Mouse (Mus musculus): Measurements from ENCODE around the gene Slc7a11. TPM values are rescaled to one million over a fixed set of nuclear protein-coding genes. Genes with fewer than 3 reads are reported as not detected.

Gene Slc7a11
- polyA plus RNA-seq, 1 experiment from 2014 or later: 2.7 TPM

DNA sequence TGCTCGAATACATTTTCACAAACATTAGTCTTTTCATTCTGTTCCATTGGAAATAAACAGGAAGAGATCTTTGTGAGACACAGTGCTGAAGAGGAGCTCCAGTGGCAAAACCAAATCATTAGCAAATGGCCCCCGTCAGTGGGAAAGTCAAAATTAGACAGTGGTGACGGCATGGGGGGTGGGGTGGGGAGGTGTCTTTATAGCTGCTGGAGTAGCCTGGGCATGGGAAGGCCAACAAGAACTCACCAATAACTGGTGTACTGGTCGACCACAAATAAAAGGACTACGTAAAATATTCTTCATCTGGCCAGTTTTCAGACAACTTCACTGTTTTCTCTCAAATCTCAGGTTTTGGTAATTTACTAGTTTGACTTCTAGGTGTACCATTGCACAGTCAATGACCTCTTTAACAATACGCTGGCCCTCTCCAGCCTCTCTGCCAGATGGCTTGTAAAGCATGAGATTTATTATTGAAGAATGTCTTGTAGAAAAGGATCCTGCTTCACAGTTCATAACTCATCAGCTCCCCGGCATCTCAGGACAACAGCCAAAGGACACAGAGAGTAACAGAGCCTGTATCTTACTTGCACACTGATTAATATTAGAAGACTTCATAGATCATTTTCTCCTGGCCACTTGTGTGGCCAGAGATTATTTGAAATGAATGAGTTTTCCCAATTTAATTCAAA is 348.9 kb downstream of the Slc7a11 start:
- no peak for ATAC-seq
- Histone ChIP-seq H3K4me2 (ENCODE audit: low read length) (no peak overlapping the region), H3K27ac (ENCODE audit: low read length) (no peak overlapping the region), H3K36me3 (ENCODE audit: control insufficient read depth, insufficient read depth, low read length) (no peaks in the 10 kb centered on the region), H3K27me3 (ENCODE audit: control insufficient read depth, insufficient read depth, low read depth, low read length) (no peaks in the 10 kb centered on the region), H3K4me3 (ENCODE audit: low read depth, low read length) (no peak overlapping the region), H3K9ac (ENCODE audit: low read depth, low read length) (no peak overlapping the region), H3K9me3 (replicated peaks; ENCODE audit: control insufficient read depth, low read length, poor library complexity, severe bottlenecking) (no peaks in the 10 kb centered on the region), H3K4me1 (ENCODE audit: control insufficient read depth, insufficient read depth, low read length) (no peaks in the 10 kb centered on the region)
- 93% methylated on average over 7 of the region's 7 CpGs for WGBS

DNA sequence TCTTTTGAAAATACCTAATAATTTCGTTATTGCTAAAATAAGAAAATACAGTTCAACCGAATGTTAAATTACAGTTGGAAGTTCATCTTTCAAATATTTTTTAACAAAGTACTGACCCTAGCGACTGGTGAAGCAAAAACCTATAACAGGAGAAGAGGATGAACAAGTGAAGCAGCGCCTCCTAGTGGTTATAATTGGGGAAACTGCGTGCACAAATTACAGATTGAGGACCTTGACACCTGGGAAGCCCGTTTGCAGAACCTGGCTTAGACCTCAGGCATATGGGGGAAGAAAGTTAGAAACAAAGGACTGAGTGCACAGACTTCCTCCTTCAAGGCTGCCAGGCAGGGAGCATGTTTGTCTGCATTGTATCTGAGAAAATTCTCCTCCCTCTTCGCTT is 366.4 kb downstream of the Slc7a11 start:
- Histone ChIP-seq H3K9ac (ENCODE audit: low read depth, low read length) (no peak overlapping the region), H3K4me3 (ENCODE audit: low read depth, low read length) (no peak overlapping the region), H3K4me2 (ENCODE audit: low read length) (no peak overlapping the region), H3K27me3 (ENCODE audit: control insufficient read depth, insufficient read depth, low read depth, low read length) (no peaks in the 10 kb centered on the region), H3K4me1 (ENCODE audit: control insufficient read depth, insufficient read depth, low read length) (no peaks in the 10 kb centered on the region), H3K9me3 (replicated peaks; ENCODE audit: control insufficient read depth, low read length, poor library complexity, severe bottlenecking) (no peaks in the 10 kb centered on the region; the same call in 1 of the 2 replicates), H3K27ac (ENCODE audit: low read length) (no peak overlapping the region), H3K36me3 (ENCODE audit: control insufficient read depth, insufficient read depth, low read length) (no peaks in the 10 kb centered on the region)
- WGBS: 20% methylated on average over 7 of the region's 7 CpGs
- ATAC-seq: no peak

DNA sequence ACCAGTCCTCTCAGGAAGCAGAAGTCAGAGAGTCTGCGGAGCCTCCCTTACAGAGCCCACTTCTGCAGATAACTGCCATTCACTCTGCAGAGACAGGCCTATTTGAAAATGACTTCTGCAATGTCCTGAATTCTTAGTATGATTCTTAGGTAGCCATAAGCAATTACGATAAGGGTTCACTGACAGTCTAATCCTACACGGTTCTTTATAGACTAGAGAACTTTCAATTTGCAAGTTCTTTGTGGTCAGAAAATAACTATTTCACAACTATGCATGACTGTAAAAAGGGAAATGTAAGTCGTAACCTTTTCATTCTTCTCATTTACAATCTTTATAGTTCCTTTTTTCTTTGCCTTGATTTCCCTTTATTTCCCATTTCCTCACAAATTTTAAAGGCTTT is 380.0 kb downstream of the Slc7a11 start:
- ATAC-seq: no peak
- H3K36me3 ChIP-seq (ENCODE audit: control insufficient read depth, insufficient read depth, low read length): no peaks in the 10 kb centered on the region
- no peak overlapping the region for H3K4me2 ChIP-seq (ENCODE audit: low read length)
- H3K4me1 ChIP-seq (ENCODE audit: control insufficient read depth, insufficient read depth, low read length): no peaks in the 10 kb centered on the region
- H3K9me3 ChIP-seq (replicated peaks; ENCODE audit: control insufficient read depth, low read length, poor library complexity, severe bottlenecking): no peaks in the 10 kb centered on the region
- H3K9ac ChIP-seq (ENCODE audit: low read depth, low read length): no peak overlapping the region
- no peak overlapping the region for H3K4me3 ChIP-seq (ENCODE audit: low read depth, low read length)
- H3K27me3 ChIP-seq (ENCODE audit: control insufficient read depth, insufficient read depth, low read depth, low read length): no peaks in the 10 kb centered on the region
- H3K27ac ChIP-seq (ENCODE audit: low read length): no peak overlapping the region
- 80% methylated on average over 4 of the region's 4 CpGs for WGBS

DNA sequence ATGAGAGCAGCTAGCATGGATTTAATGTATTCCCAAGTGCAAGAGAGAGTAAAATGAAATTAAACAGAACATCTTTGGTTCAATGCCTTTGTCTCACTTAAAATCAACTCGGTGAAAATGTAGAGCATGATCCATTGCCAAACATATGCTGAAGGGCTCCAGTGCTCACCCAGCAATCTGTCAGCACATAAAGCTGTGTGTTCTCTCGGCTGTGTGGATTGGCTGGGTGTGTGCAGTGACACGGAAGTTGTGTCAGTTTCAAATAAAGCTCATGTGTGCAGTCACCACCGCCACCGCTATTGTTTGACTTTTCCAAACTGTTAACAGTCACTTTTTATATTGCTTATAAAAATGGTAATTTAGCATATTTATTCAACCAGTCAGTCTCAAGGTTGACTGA is 398.7 kb downstream of the Slc7a11 start:
- peak; percentile 60; the same call in 1 of the 2 replicates for ATAC-seq
- no peak overlapping the region for H3K9ac ChIP-seq (ENCODE audit: low read depth, low read length)
- 57% methylated on average over 5 of the region's 5 CpGs for WGBS
- H3K4me1 ChIP-seq (ENCODE audit: control insufficient read depth, insufficient read depth, low read length): no peaks in the 10 kb centered on the region
- H3K4me3 ChIP-seq (ENCODE audit: low read depth, low read length): no peak overlapping the region
- no peaks in the 10 kb centered on the region for H3K9me3 ChIP-seq (replicated peaks; ENCODE audit: control insufficient read depth, low read length, poor library complexity, severe bottlenecking)
- H3K36me3 ChIP-seq (ENCODE audit: control insufficient read depth, insufficient read depth, low read length): no peaks in the 10 kb centered on the region
- no peaks in the 10 kb centered on the region for H3K27me3 ChIP-seq (ENCODE audit: control insufficient read depth, insufficient read depth, low read depth, low read length)
- no peak overlapping the region for H3K27ac ChIP-seq (ENCODE audit: low read length)
- H3K4me2 ChIP-seq (ENCODE audit: low read length): no peak overlapping the region

DNA sequence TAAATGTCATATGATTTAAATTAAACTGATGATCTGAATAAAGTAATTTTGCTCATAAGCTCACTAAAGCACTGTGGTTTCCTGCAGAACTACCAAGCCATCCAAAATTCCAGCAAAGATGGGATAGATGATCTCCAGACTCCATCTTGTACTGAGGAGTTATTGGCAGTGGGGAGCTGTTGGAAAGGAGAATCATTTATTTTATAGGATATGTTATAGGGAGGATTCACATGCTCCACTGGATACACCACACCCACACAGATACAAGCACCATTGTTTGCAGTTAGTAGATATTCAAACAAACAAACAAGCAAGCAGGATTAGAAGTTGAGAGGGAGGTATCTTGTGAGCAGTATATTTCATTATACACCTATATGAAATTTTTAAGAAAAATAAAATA is 399.3 kb downstream of the Slc7a11 start:
- Histone ChIP-seq H3K4me1 (ENCODE audit: control insufficient read depth, insufficient read depth, low read length) (no peaks in the 10 kb centered on the region), H3K9ac (ENCODE audit: low read depth, low read length) (no peak overlapping the region), H3K27me3 (ENCODE audit: control insufficient read depth, insufficient read depth, low read depth, low read length) (no peaks in the 10 kb centered on the region), H3K4me2 (ENCODE audit: low read length) (no peak overlapping the region), H3K9me3 (replicated peaks; ENCODE audit: control insufficient read depth, low read length, poor library complexity, severe bottlenecking) (no peaks in the 10 kb centered on the region), H3K27ac (ENCODE audit: low read length) (no peak overlapping the region), H3K4me3 (ENCODE audit: low read depth, low read length) (no peak overlapping the region), H3K36me3 (ENCODE audit: control insufficient read depth, insufficient read depth, low read length) (no peaks in the 10 kb centered on the region)
- no peak for ATAC-seq

DNA sequence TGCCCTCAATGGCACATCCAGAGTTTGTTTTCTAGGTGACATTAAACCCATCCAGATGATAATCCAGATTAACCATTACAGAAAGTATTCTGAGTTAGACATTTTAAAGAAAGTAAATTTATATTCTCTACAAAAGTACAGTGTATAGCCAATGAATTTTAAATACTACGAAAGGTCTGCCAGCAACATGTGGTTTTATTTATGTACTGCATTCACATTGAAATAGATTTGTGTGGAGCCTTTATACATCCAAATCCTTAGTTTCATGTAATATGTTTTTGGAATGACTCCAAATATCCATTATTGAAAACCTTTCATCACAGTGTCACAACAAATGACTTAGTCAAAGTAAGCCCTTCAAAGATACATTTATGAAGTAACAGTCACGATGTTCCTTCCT is 402.3 kb downstream of the Slc7a11 start:
- no peak overlapping the region for H3K4me3 ChIP-seq (ENCODE audit: low read depth, low read length)
- no peak overlapping the region for H3K9ac ChIP-seq (ENCODE audit: low read depth, low read length)
- H3K4me1 ChIP-seq (ENCODE audit: control insufficient read depth, insufficient read depth, low read length): no peaks in the 10 kb centered on the region
- H3K36me3 ChIP-seq (ENCODE audit: control insufficient read depth, insufficient read depth, low read length): no peaks in the 10 kb centered on the region
- no peak overlapping the region for H3K4me2 ChIP-seq (ENCODE audit: low read length)
- no peak overlapping the region for H3K27ac ChIP-seq (ENCODE audit: low read length)
- H3K27me3 ChIP-seq (ENCODE audit: control insufficient read depth, insufficient read depth, low read depth, low read length): no peaks in the 10 kb centered on the region
- 94% methylated on average over 2 of the region's 2 CpGs for WGBS
- no peaks in the 10 kb centered on the region for H3K9me3 ChIP-seq (replicated peaks; ENCODE audit: control insufficient read depth, low read length, poor library complexity, severe bottlenecking)
- ATAC-seq: no peak

DNA sequence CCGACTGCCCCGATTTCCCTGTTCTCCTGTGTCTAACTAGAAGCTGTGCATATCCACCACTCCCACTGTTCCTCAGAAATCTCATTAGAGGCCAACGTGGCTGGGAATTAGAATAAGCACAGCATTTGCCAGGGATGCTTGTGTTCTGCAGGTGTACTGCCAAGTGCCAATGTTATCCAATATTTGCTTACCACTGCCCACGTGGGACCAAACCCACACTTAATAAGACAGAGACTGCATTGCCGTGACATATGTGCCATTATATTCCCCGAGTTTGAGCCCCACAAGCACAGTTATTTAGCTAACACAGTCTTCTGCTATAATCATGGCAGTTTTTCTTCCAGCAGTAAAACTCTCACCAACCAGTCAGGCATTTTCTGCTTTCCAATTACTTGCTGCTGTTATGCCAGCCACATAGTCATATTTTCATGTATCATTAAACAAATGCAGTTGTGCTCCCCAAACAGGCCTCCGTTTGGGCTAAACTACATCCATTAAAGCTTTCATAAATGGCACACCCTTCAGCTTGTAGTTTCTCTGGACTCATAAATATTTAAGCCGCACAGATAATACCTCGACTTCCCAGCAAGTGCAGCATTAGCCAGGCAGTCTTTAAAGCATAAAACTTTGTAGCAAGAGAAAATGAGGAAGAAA is 407.4 kb downstream of the Slc7a11 start:
- Histone ChIP-seq H3K36me3 (ENCODE audit: control insufficient read depth, insufficient read depth, low read length) (no peaks in the 10 kb centered on the region), H3K4me3 (ENCODE audit: low read depth, low read length) (no peak overlapping the region), H3K27ac (ENCODE audit: low read length) (peak overlapping the region; percentile 1; the same call in 1 of the 2 replicates), H3K9ac (ENCODE audit: low read depth, low read length) (no peak overlapping the region), H3K27me3 (ENCODE audit: control insufficient read depth, insufficient read depth, low read depth, low read length) (no peaks in the 10 kb centered on the region), H3K4me2 (ENCODE audit: low read length) (no peak overlapping the region), H3K4me1 (ENCODE audit: control insufficient read depth, insufficient read depth, low read length) (no peaks in the 10 kb centered on the region), H3K9me3 (replicated peaks; ENCODE audit: control insufficient read depth, low read length, poor library complexity, severe bottlenecking) (no peaks in the 10 kb centered on the region)
- ATAC-seq: 0 out of 2 replicates have a peak, but pooled peaks have one; percentile 45
- WGBS: 48% methylated on average over 9 of the region's 9 CpGs

DNA sequence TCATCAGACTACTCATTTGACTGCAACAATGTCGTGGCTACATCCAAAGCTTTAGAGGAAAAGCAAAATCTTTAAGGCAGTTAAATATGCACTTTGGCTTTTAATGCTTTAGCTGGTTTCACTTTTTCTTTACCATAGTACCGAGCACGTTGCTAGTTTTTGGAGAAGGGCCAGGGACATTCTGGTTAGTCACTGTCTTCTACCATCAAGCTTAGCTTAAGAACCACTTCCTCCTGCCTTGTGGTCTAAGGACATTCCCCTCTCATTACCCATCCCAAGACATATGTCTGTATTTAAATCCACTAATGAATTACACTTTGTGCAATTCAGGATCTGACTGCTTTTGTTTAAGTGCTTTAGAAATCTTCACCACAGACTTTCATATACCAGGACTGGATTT is 410.1 kb downstream of the Slc7a11 start:
- WGBS: 82% methylated on average over 3 of the region's 3 CpGs
- no peak for ATAC-seq
- no peaks in the 10 kb centered on the region for H3K9me3 ChIP-seq (replicated peaks; ENCODE audit: control insufficient read depth, low read length, poor library complexity, severe bottlenecking)

DNA sequence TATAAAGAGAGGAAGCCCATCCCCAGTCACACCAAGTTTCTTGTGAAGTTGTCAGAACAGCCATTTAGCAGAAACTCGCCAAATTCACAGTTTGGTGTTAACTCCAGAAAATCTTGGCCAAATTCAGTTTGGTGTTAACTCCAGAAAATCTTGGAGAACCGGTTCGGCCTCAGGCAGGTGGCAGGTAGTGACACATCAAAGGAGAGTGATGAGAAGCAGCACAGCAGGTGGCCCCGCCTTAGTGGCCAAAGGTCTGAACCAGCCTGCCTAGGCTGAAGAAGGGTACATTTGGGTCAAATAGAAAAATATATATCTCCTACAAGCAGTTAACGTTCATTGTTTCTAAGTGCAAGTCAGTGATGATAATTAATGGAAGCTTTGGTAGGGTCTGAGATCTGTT is 417.4 kb downstream of the Slc7a11 start:
- H3K4me3 ChIP-seq (ENCODE audit: low read depth, low read length): no peak overlapping the region
- H3K36me3 ChIP-seq (ENCODE audit: control insufficient read depth, insufficient read depth, low read length): no peaks in the 10 kb centered on the region
- no peak overlapping the region for H3K4me2 ChIP-seq (ENCODE audit: low read length)
- no peaks in the 10 kb centered on the region for H3K9me3 ChIP-seq (replicated peaks; ENCODE audit: control insufficient read depth, low read length, poor library complexity, severe bottlenecking)
- H3K4me1 ChIP-seq (ENCODE audit: control insufficient read depth, insufficient read depth, low read length): no peaks in the 10 kb centered on the region
- no peak overlapping the region for H3K27ac ChIP-seq (ENCODE audit: low read length)
- WGBS: 65% methylated on average over 5 of the region's 5 CpGs
- H3K9ac ChIP-seq (ENCODE audit: low read depth, low read length): no peak overlapping the region
- ATAC-seq: no peak
- no peaks in the 10 kb centered on the region for H3K27me3 ChIP-seq (ENCODE audit: control insufficient read depth, insufficient read depth, low read depth, low read length)

More for the DNA sequence above, 410.1 kb downstream of the Slc7a11 start:
- Histone ChIP-seq H3K4me3 (ENCODE audit: low read depth, low read length) (no peak overlapping the region), H3K4me2 (ENCODE audit: low read length) (no peak overlapping the region), H3K4me1 (ENCODE audit: control insufficient read depth, insufficient read depth, low read length) (no peaks in the 10 kb centered on the region), H3K27ac (ENCODE audit: low read length) (no peak overlapping the region), H3K9ac (ENCODE audit: low read depth, low read length) (no peak overlapping the region), H3K27me3 (ENCODE audit: control insufficient read depth, insufficient read depth, low read depth, low read length) (no peaks in the 10 kb centered on the region), H3K36me3 (ENCODE audit: control insufficient read depth, insufficient read depth, low read length) (no peaks in the 10 kb centered on the region)
